8 mouse cellular contexts compared by ENCODE assay signal in genomic region chr6:13607621-13608493, GRCm38 (mm10). TPM values are rescaled to one million over a fixed set of nuclear protein-coding genes. Genes with fewer than 3 reads are reported as not detected.
DNase-seq lines count a peak whose midpoint lies in the region; ATAC-seq lines count a peak whose summit lies in the region.

TSS of gene Tmem168 (minus strand) at chr6:13608100.

- no peaks in the 10 kb centered on the region for H3K9me3 ChIP-seq in heart, embryonic 13.5 days
- no peaks in the 10 kb centered on the region for H3K9me3 ChIP-seq in liver, embryonic 12.5 days (replicated peaks)

- peak; percentile 83 for DNase-seq in c-Kit-negative CD71-positive TER-119-positive erythroid progenitor cells, embryonic 14.5 days (ENCODE audit: low read depth, low spot score)
- DNase-seq in fibroblast of lung, adult 2 months (ENCODE audit: low read depth), result peak; percentile 37
- peak; percentile 96 for DNase-seq in kidney, postnatal 10 days
- peak; percentile 92 for DNase-seq in naive thymus-derived CD4-positive, alpha-beta T cell, adult 2 months (ENCODE audit: low read depth)
- peak; percentile 89 for DNase-seq in splenic B cell, adult 2 months (ENCODE audit: low read depth, low spot score)

- peak; percentile 89 for ATAC-seq in CD4-positive, CD25-positive, alpha-beta regulatory T cell, adult 4 months
- peak; percentile 92 for ATAC-seq in heart, embryonic 13.5 days (ENCODE audit: extremely low read depth, insufficient number of reproducible peaks, low FRiP score, low TSS enrichment)
- ATAC-seq in liver, embryonic 12.5 days, result peak; percentile 97

- H3K36me3 ChIP-seq in heart, embryonic 13.5 days, result peaks cover 14% of the 10 kb centered on the region
- peaks cover 9% of the 10 kb centered on the region for H3K36me3 ChIP-seq in liver, embryonic 12.5 days
- peaks cover 2% of the 10 kb centered on the region; the same call in 1 of the 2 replicates for H3K36me3 ChIP-seq in splenic B cell, adult 2 months (ENCODE audit: control insufficient read depth, insufficient read depth, low read length, poor library complexity, severe bottlenecking)

- no peaks in the 10 kb centered on the region for H3K27me3 ChIP-seq in heart, embryonic 13.5 days (replicated peaks)
- no peaks in the 10 kb centered on the region for H3K27me3 ChIP-seq in liver, embryonic 12.5 days (replicated peaks)
- no peaks in the 10 kb centered on the region for H3K27me3 ChIP-seq in splenic B cell, adult 2 months (ENCODE audit: control insufficient read depth, insufficient read depth, low read length, poor library complexity, severe bottlenecking)

- H3K4me3 ChIP-seq in heart, embryonic 13.5 days, result peak within 1 kb of the TSS; percentile 85
- peak within 1 kb of the TSS; percentile 83 for H3K4me3 ChIP-seq in liver, embryonic 12.5 days

- peak within 1 kb of the TSS; percentile 93 for H3K9ac ChIP-seq in heart, embryonic 13.5 days
- H3K9ac ChIP-seq in liver, embryonic 12.5 days, result peak within 1 kb of the TSS; percentile 91

- peaks cover 30% of the 10 kb centered on the region for H3K4me1 ChIP-seq in heart, embryonic 13.5 days
- H3K4me1 ChIP-seq in liver, embryonic 12.5 days, result peaks cover 42% of the 10 kb centered on the region

- WGBS in heart, embryonic 13.5 days, result 2% methylated on average over 70 of the region's 71 CpGs
- 3% methylated on average over 69 of the region's 71 CpGs for whole genome bisulfite sequencing in liver, embryonic 12.5 days (ENCODE audit: insufficient replicate concordance)

- H3K4me2 ChIP-seq in heart, embryonic 13.5 days, result peak within 1 kb of the TSS; percentile 77
- peak within 1 kb of the TSS; percentile 78 for H3K4me2 ChIP-seq in liver, embryonic 12.5 days

- peak within 1 kb of the TSS; percentile 97 for H3K27ac ChIP-seq in heart, embryonic 13.5 days (replicated peaks)
- H3K27ac ChIP-seq in liver, embryonic 12.5 days, result peak within 1 kb of the TSS; percentile 87

RNA-seq across cellular contexts. Expression of gene Tmem168, which starts in this region (rescaled TPM):
- 10 to 100 TPM; 37.1 to 43.5 TPM for polyA plus RNA-seq in CD4-positive, CD25-positive, alpha-beta regulatory T cell, adult 4 months (2017; shearing (Covaris generic))
- polyA plus RNA-seq in heart, embryonic 13.5 days (2015; fragmentation: Nextera tagmentation; extraction: Ambion mirVana), result 26.9 and 29.4 TPM in 2 replicates
- 19.2 and 20.7 TPM in 2 replicates for polyA plus RNA-seq in liver, embryonic 12.5 days (2016; fragmentation: Nextera tagmentation; extraction: Ambion mirVana)

Comparison
In these comparisons a context has a peak if more than half of its experiments do, and no peak if none do; other contexts are left out.
1. Peak in every context shown above with its lines: DNase-seq, ATAC-seq, H3K4me3 ChIP-seq and H3K27ac ChIP-seq.
2. DNase-seq: peak in every context shown above with its lines; median percentile 96 in kidney, postnatal 10 days; 92 in naive thymus-derived CD4-positive, alpha-beta T cell, adult 2 months; 89 in splenic B cell, adult 2 months; 83 in c-Kit-negative CD71-positive TER-119-positive erythroid progenitor cells, embryonic 14.5 days; 37 in fibroblast of lung, adult 2 months.